Mouse (Mus musculus) limb, embryonic 15.5 days (tissue): ENCODE measurements around the gene Eva1c. TPM values are rescaled to one million over a fixed set of nuclear protein-coding genes. Genes with fewer than 3 reads are reported as not detected.

Experiments
- ATAC-seq: fragments of 200-750 bp; cut with Nextera tagmentation; 2 replicates; pipeline ENCODE4 v1.8.0; 2017; ENCODE audit warnings: low read depth, moderate TSS enrichment; ENCODE audit not compliant: insufficient number of reproducible peaks, low FRiP score, low TSS enrichment
- H3K27ac ChIP-seq: fragments of 300-500 bp; sonication (generic); 2 replicates; pipeline ENCODE4 v1.5.1; 2015; ENCODE audit warnings: moderate library complexity, mild to moderate bottlenecking, inconsistent platforms
- H3K27me3 ChIP-seq: fragments of 300-500 bp; sonication (generic); 2 replicates; pipeline ENCODE4 v1.6.1; 2015; ENCODE audit warnings: inconsistent platforms
- H3K36me3 ChIP-seq: fragments of 300-500 bp; sonication (generic); 2 replicates; pipeline ENCODE4 v1.6.1; 2015; ENCODE audit warnings: inconsistent platforms
- H3K4me1 ChIP-seq: fragments of 300-500 bp; sonication (generic); 2 replicates; pipeline ENCODE4 v1.6.1; 2015; ENCODE audit warnings: inconsistent platforms
- H3K4me2 ChIP-seq: fragments of 300-500 bp; sonication (generic); 2 replicates; pipeline ENCODE4 v1.6.1; 2015; ENCODE audit warnings: mild to moderate bottlenecking, inconsistent platforms
- H3K4me3 ChIP-seq: fragments of 300-500 bp; sonication (generic); 2 replicates; pipeline ENCODE4 v1.5.1; 2015; ENCODE audit warnings: mild to moderate bottlenecking, inconsistent platforms
- H3K9ac ChIP-seq: fragments of 300-500 bp; sonication (generic); 2 replicates; pipeline ENCODE4 v1.6.1; 2015; ENCODE audit warnings: inconsistent platforms
- H3K9me3 ChIP-seq: fragments of 300-500 bp; sonication (generic); 2 replicates; pipeline ENCODE4 v1.6.1; 2016; ENCODE audit warnings: inconsistent platforms
- WGBS: fragments of 180-500 bp; shearing (Covaris S2); methylation state at CpG from one replicate; pipeline ENCODE4 v1.1.7; 2015; 5-methylcytosine and 5-hydroxymethylcytosine counted together
- polyA plus RNA-seq: library from polyadenylated mRNA; unstranded; fragments of >200 nt; fragmentation: Nextera tagmentation; extraction: Ambion mirVana; gene quantifications from 2 replicates; pipeline ENCODE4 v1.2.1, GENCODE M21; 2015

Eva1c gene
- 1.2 and 2.1 TPM in 2 replicates for polyA plus RNA-seq

GRCm38 (mm10) chr16:90826457-90826856, at the start of gene Eva1c:
Eva1c (plus strand) TSS chr16:90826719.
- WGBS = 67% methylated on average over 7 of the region's 7 CpGs
- Histone ChIP-seq H3K9ac (no peak within 1 kb of the TSS), H3K4me3 (no peak within 1 kb of the TSS), H3K27me3 (peaks cover 31% of the 10 kb centered on the region), H3K4me2 (no peak within 1 kb of the TSS), H3K9me3 (no peaks in the 10 kb centered on the region), H3K4me1 (peaks cover 20% of the 10 kb centered on the region), H3K36me3 (no peaks in the 10 kb centered on the region), H3K27ac (no peak within 1 kb of the TSS)
- no peak for ATAC-seq

- H3K4me1 ChIP-seq = no peaks in the 10 kb centered on the region
- no peak overlapping the region for H3K4me2 ChIP-seq
- peak; percentile 27; the same call in 1 of the 2 replicates for ATAC-seq
- peaks cover 90% of the 10 kb centered on the region for H3K36me3 ChIP-seq
- no peak overlapping the region for H3K27ac ChIP-seq
- no peak overlapping the region for H3K4me3 ChIP-seq
- no peaks in the 10 kb centered on the region for H3K27me3 ChIP-seq
- H3K9me3 ChIP-seq = no peaks in the 10 kb centered on the region
- 63% methylated on average over 11 of the region's 11 CpGs for WGBS
- H3K9ac ChIP-seq = no peak overlapping the region
Observed at GRCm38 (mm10) chr16:90779783-90780182, 46.7 kb upstream of the Eva1c start.

- H3K9me3 ChIP-seq = no peaks in the 10 kb centered on the region
- WGBS = 86% methylated on average over 11 of the region's 11 CpGs
- no peak for ATAC-seq
- H3K27me3 ChIP-seq = no peaks in the 10 kb centered on the region
- no peak overlapping the region for H3K27ac ChIP-seq
- H3K4me3 ChIP-seq = no peak overlapping the region
- H3K4me1 ChIP-seq = no peaks in the 10 kb centered on the region
- peaks cover 93% of the 10 kb centered on the region for H3K36me3 ChIP-seq
- H3K9ac ChIP-seq = no peak overlapping the region
- no peak overlapping the region for H3K4me2 ChIP-seq
Observed at GRCm38 (mm10) chr16:90783302-90783701, 43.2 kb upstream of the Eva1c start.

GRCm38 (mm10) chr16:90785257-90785656, 41.3 kb upstream of the Eva1c start:
- no peak overlapping the region for H3K4me3 ChIP-seq
- no peaks in the 10 kb centered on the region for H3K27me3 ChIP-seq
- H3K9ac ChIP-seq = no peak overlapping the region
- WGBS = 80% methylated on average over 4 of the region's 4 CpGs
- no peak for ATAC-seq
- H3K4me2 ChIP-seq = no peak overlapping the region
- H3K36me3 ChIP-seq = peaks cover 93% of the 10 kb centered on the region
- no peaks in the 10 kb centered on the region for H3K9me3 ChIP-seq
- H3K27ac ChIP-seq = no peak overlapping the region
- H3K4me1 ChIP-seq = no peaks in the 10 kb centered on the region

- Histone ChIP-seq H3K4me2 (no peak overlapping the region), H3K9me3 (no peaks in the 10 kb centered on the region), H3K4me3 (no peak overlapping the region), H3K9ac (no peak overlapping the region), H3K36me3 (peaks cover 97% of the 10 kb centered on the region), H3K27me3 (no peaks in the 10 kb centered on the region), H3K27ac (no peak overlapping the region), H3K4me1 (no peaks in the 10 kb centered on the region)
- 94% methylated on average over 6 of the region's 6 CpGs for WGBS
- no peak for ATAC-seq
Observed at GRCm38 (mm10) chr16:90788580-90788979, 37.9 kb upstream of the Eva1c start.

- Histone ChIP-seq H3K4me3 (no peak overlapping the region), H3K4me2 (no peak overlapping the region), H3K27me3 (no peaks in the 10 kb centered on the region), H3K27ac (no peak overlapping the region), H3K9ac (no peak overlapping the region), H3K36me3 (peaks cover 96% of the 10 kb centered on the region), H3K9me3 (no peaks in the 10 kb centered on the region), H3K4me1 (no peaks in the 10 kb centered on the region)
- WGBS = 88% methylated on average over 6 of the region's 6 CpGs
- ATAC-seq = no peak
Observed at GRCm38 (mm10) chr16:90790946-90791345, 35.6 kb upstream of the Eva1c start.

- H3K4me1 ChIP-seq = no peaks in the 10 kb centered on the region
- ATAC-seq = no peak
- H3K27me3 ChIP-seq = no peaks in the 10 kb centered on the region
- H3K9me3 ChIP-seq = no peaks in the 10 kb centered on the region
- no peak overlapping the region for H3K4me2 ChIP-seq
- no peak overlapping the region for H3K27ac ChIP-seq
- no peak overlapping the region for H3K9ac ChIP-seq
- no peak overlapping the region for H3K4me3 ChIP-seq
- 69% methylated on average over 5 of the region's 5 CpGs for WGBS
- peaks cover 95% of the 10 kb centered on the region for H3K36me3 ChIP-seq
Observed at GRCm38 (mm10) chr16:90792066-90792465, 34.5 kb upstream of the Eva1c start.

- Histone ChIP-seq H3K27me3 (no peaks in the 10 kb centered on the region), H3K4me2 (no peak overlapping the region), H3K4me3 (no peak overlapping the region), H3K9me3 (no peaks in the 10 kb centered on the region), H3K36me3 (peaks cover 95% of the 10 kb centered on the region), H3K4me1 (no peaks in the 10 kb centered on the region), H3K9ac (no peak overlapping the region), H3K27ac (no peak overlapping the region)
- no peak for ATAC-seq
- WGBS = 82% methylated on average over 3 of the region's 3 CpGs
Observed at GRCm38 (mm10) chr16:90792500-90792899, 34.0 kb upstream of the Eva1c start.

- ATAC-seq = no peak
- Histone ChIP-seq H3K36me3 (peaks cover 85% of the 10 kb centered on the region), H3K4me1 (no peaks in the 10 kb centered on the region), H3K9me3 (no peaks in the 10 kb centered on the region), H3K9ac (no peak overlapping the region), H3K4me2 (no peak overlapping the region), H3K27me3 (no peaks in the 10 kb centered on the region), H3K27ac (no peak overlapping the region), H3K4me3 (no peak overlapping the region)
Observed at GRCm38 (mm10) chr16:90794708-90795107, 31.8 kb upstream of the Eva1c start.

- Histone ChIP-seq H3K27ac (no peak overlapping the region), H3K36me3 (peaks cover 70% of the 10 kb centered on the region), H3K27me3 (no peaks in the 10 kb centered on the region), H3K4me3 (no peak overlapping the region), H3K4me2 (no peak overlapping the region), H3K9me3 (no peaks in the 10 kb centered on the region), H3K4me1 (no peaks in the 10 kb centered on the region), H3K9ac (no peak overlapping the region)
- 0 out of 2 replicates have a peak, but pooled peaks have one; percentile 14 for ATAC-seq
- 87% methylated on average over 8 of the region's 8 CpGs for WGBS
Observed at GRCm38 (mm10) chr16:90798446-90798845, 28.1 kb upstream of the Eva1c start.

- 90% methylated on average over 5 of the region's 5 CpGs for WGBS
- ATAC-seq = no peak
- H3K36me3 ChIP-seq = peaks cover 69% of the 10 kb centered on the region
Observed at GRCm38 (mm10) chr16:90798848-90799247, 27.7 kb upstream of the Eva1c start.

GRCm38 (mm10) chr16:90799840-90800239, 26.7 kb upstream of the Eva1c start:
- Histone ChIP-seq H3K36me3 (peaks cover 70% of the 10 kb centered on the region), H3K4me3 (no peak overlapping the region), H3K4me1 (no peaks in the 10 kb centered on the region), H3K9me3 (no peaks in the 10 kb centered on the region), H3K27me3 (no peaks in the 10 kb centered on the region), H3K4me2 (no peak overlapping the region), H3K27ac (no peak overlapping the region), H3K9ac (no peak overlapping the region)
- no peak for ATAC-seq
- 89% methylated on average over 10 of the region's 10 CpGs for WGBS

More at GRCm38 (mm10) chr16:90798848-90799247, 27.7 kb upstream of the Eva1c start:
- no peaks in the 10 kb centered on the region for H3K4me1 ChIP-seq
- H3K27me3 ChIP-seq = no peaks in the 10 kb centered on the region
- H3K9ac ChIP-seq = no peak overlapping the region
- H3K27ac ChIP-seq = no peak overlapping the region
- no peaks in the 10 kb centered on the region for H3K9me3 ChIP-seq
- H3K4me2 ChIP-seq = no peak overlapping the region
- H3K4me3 ChIP-seq = no peak overlapping the region

- no peak overlapping the region for H3K9ac ChIP-seq
- WGBS = 74% methylated on average over 5 of the region's 5 CpGs
- H3K4me1 ChIP-seq = no peaks in the 10 kb centered on the region
- H3K36me3 ChIP-seq = peaks cover 68% of the 10 kb centered on the region
- no peak overlapping the region for H3K4me3 ChIP-seq
- H3K27me3 ChIP-seq = no peaks in the 10 kb centered on the region
- H3K9me3 ChIP-seq = no peaks in the 10 kb centered on the region
- H3K27ac ChIP-seq = no peak overlapping the region
- ATAC-seq = no peak
- no peak overlapping the region for H3K4me2 ChIP-seq
Observed at GRCm38 (mm10) chr16:90801251-90801650, 25.3 kb upstream of the Eva1c start.
